Mouse (Mus musculus): Measurements from ENCODE around the gene Cct7.

DNA sequence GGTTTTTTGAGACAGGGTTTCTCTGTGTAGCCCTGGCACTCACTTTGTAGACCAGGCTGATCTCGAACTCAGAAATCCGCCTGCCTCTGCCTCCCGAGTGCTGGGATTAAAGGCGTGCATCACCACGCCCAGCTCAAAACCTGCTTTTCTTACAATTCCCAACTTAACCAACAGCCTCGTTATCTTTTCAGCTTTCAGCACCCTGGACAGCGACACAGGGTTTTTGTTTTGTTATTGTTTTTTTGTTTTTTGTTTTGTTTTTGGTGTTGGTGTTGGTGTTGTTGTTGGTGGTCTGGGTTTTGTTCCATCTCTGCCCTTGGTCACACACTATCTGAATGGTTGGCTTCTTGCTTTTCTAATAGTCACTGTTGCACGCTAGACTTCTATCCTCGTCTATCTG is 46.8 kb downstream of the Cct7 start:
- TF ChIP-seq CTCF (IDR thresholded peaks at IDR 0.05; ENCODE audit: extremely low read depth, insufficient read depth, low read length): no peak
- TF ChIP-seq POLR2A (IDR thresholded peaks at IDR 0.05; ENCODE audit: extremely low read depth, insufficient read depth, low read length): no peak

Measured in cortical plate, adult 2 months (tissue).